Mouse (Mus musculus) myocyte (in vitro differentiated cells): ENCODE results near the gene Thap2. TPM values are rescaled to one million over a fixed set of nuclear protein-coding genes. Genes with fewer than 3 reads are reported as not detected.
A peak's percentile ranks its signal among the peaks of the same experiment; 100 is the strongest.

Source experiments
- H3K27me3 ChIP-seq: one replicate; pipeline ENCODE4 v1.6.1; 2011; ENCODE audit not compliant: control insufficient read depth, insufficient read depth, insufficient read length
- H3K36me3 ChIP-seq: one replicate; pipeline ENCODE4 v1.6.1; 2011; ENCODE audit not compliant: control insufficient read depth, insufficient read depth
- H3K4me2 ChIP-seq: one replicate; pipeline ENCODE4 v1.6.1; 2011; ENCODE audit warnings: low read depth, control low read depth
- H3K4me3 ChIP-seq: one replicate; pipeline ENCODE4 v1.5.1; 2011; ENCODE audit warnings: mild to moderate bottlenecking, control low read depth, moderate library complexity
- H3K79me2 ChIP-seq: one replicate; pipeline ENCODE4 v1.6.1; 2011; ENCODE audit not compliant: control insufficient read depth, insufficient read depth
- H3ac ChIP-seq: one replicate; pipeline ENCODE4 v1.6.1; 2011; ENCODE audit not compliant: control insufficient read depth, insufficient read length
- CEBPB ChIP-seq: IDR thresholded peaks from 2 replicates; pipeline ENCODE4 v1.6.1; 2011; ENCODE audit warnings: mild to moderate bottlenecking, moderate library complexity; ENCODE audit not compliant: poor library complexity, insufficient read depth, severe bottlenecking
- E2F4 ChIP-seq: IDR thresholded peaks from one replicate; pipeline ENCODE4 v1.6.1; 2011; ENCODE audit warnings: mild to moderate bottlenecking, control low read depth, moderate library complexity; ENCODE audit not compliant: insufficient read depth
- MAX ChIP-seq: IDR thresholded peaks from one replicate; pipeline ENCODE4 v1.6.1; 2011; ENCODE audit warnings: low read depth, mild to moderate bottlenecking, control low read depth
- MYOD1 ChIP-seq, 3 experiments: IDR thresholded peaks; one replicate each; pipeline ENCODE4 v1.6.1; 2011; ENCODE audit warnings: control low read depth in 2 of 3, low read depth in 2 of 3, mild to moderate bottlenecking in 2 of 3, moderate library complexity in 1 of 3; ENCODE audit not compliant: insufficient read length in 2 of 3, control insufficient read depth in 1 of 3
- MYOG ChIP-seq, 3 experiments: IDR thresholded peaks; one replicate each; pipeline ENCODE4 v1.6.1; 2011; ENCODE audit warnings: control low read depth in 2 of 3, low read depth in 2 of 3, mild to moderate bottlenecking in 2 of 3; ENCODE audit not compliant: insufficient read length in 2 of 3, control insufficient read depth in 1 of 3, insufficient read depth in 1 of 3
- POLR2A ChIP-seq: IDR thresholded peaks from one replicate; pipeline ENCODE4 v1.6.1; 2011; ENCODE audit warnings: low read depth, mild to moderate bottlenecking, control low read depth, moderate library complexity; ENCODE audit not compliant: insufficient read length
- POLR2AphosphoS2 ChIP-seq: IDR thresholded peaks from one replicate; pipeline ENCODE4 v1.6.1; 2011; ENCODE audit warnings: low read depth, control low read depth; ENCODE audit not compliant: insufficient read length
- REST ChIP-seq: IDR thresholded peaks from one replicate; pipeline ENCODE4 v1.6.1; 2011; ENCODE audit warnings: mild to moderate bottlenecking, control low read depth, moderate library complexity; ENCODE audit not compliant: insufficient read depth, insufficient read length
- SRF ChIP-seq: IDR thresholded peaks from one replicate; pipeline ENCODE4 v1.6.1; 2011; ENCODE audit warnings: low read depth; ENCODE audit not compliant: control insufficient read depth, insufficient read length
- TCF12 ChIP-seq: IDR thresholded peaks from one replicate; pipeline ENCODE4 v1.6.1; 2011; ENCODE audit warnings: mild to moderate bottlenecking, control low read depth; ENCODE audit not compliant: poor library complexity, insufficient read depth, severe bottlenecking
- TCF3 ChIP-seq: IDR thresholded peaks from one replicate; pipeline ENCODE4 v1.6.1; 2011; ENCODE audit warnings: low read depth, control low read depth; ENCODE audit not compliant: insufficient read length
- USF1 ChIP-seq: IDR thresholded peaks from one replicate; pipeline ENCODE4 v1.6.1; 2011; ENCODE audit warnings: low read depth, mild to moderate bottlenecking, control low read depth, moderate library complexity
- polyA plus RNA-seq: library from polyadenylated mRNA; unstranded; fragments of >200 nt; fragmentation: generic; extraction: Trizol; gene quantifications from one replicate; pipeline ENCODE4 v1.2.1, GENCODE M21; 2012; ENCODE audit warnings: missing spikeins

The Thap2 gene
- polyA plus RNA-seq, 1 experiment, result 5.8 TPM

- TF ChIP-seq CEBPB (no peak), MAX (no peak), TCF3 (no peak), POLR2AphosphoS2 (peak; percentile 21), E2F4 (no peak), POLR2A (no peak), USF1 (no peak), MYOG (IDR thresholded peaks at IDR 0.05; ENCODE audit: control insufficient read depth in 1 of 3, insufficient read depth in 1 of 3, insufficient read length in 2 of 3, low read depth in 2 of 3) (no peak)
Measured at GRCm38 (mm10) chr10:115363151-115363550, 21.1 kb downstream of the Thap2 start.

GRCm38 (mm10) chr10:115362623-115362964 is 21.6 kb downstream of the Thap2 start:
- Histone ChIP-seq H3K36me3 (no peaks in the 10 kb centered on the region), H3ac (no peak overlapping the region), H3K4me3 (peak overlapping the region; percentile 44), H3K4me2 (peak overlapping the region; percentile 96), H3K79me2 (no peaks in the 10 kb centered on the region), H3K27me3 (no peaks in the 10 kb centered on the region)
- TF ChIP-seq POLR2AphosphoS2, result no peak
- no peak for TF ChIP-seq SRF
- TF ChIP-seq MAX, result no peak
- no peak for TF ChIP-seq MYOG (IDR thresholded peaks at IDR 0.05; ENCODE audit: control insufficient read depth in 1 of 3, insufficient read depth in 1 of 3, insufficient read length in 2 of 3, low read depth in 2 of 3)
- TF ChIP-seq REST, result no peak
- TF ChIP-seq POLR2A, result no peak
- no peak for TF ChIP-seq TCF12
- TF ChIP-seq CEBPB, result no peak
- no peak for TF ChIP-seq MYOD1 (IDR thresholded peaks at IDR 0.05; ENCODE audit: control insufficient read depth in 1 of 3, insufficient read length in 2 of 3, low read depth in 2 of 3)
- TF ChIP-seq E2F4, result no peak
- TF ChIP-seq TCF3, result no peak
- no peak for TF ChIP-seq USF1

More at GRCm38 (mm10) chr10:115363151-115363550, 21.1 kb downstream of the Thap2 start:
- peak overlapping the region; percentile 96 for H3K4me2 ChIP-seq
- no peak overlapping the region for H3ac ChIP-seq
- no peaks in the 10 kb centered on the region for H3K36me3 ChIP-seq
- peak overlapping the region; percentile 44 for H3K4me3 ChIP-seq
- H3K27me3 ChIP-seq, result no peaks in the 10 kb centered on the region
- no peaks in the 10 kb centered on the region for H3K79me2 ChIP-seq

DNA sequence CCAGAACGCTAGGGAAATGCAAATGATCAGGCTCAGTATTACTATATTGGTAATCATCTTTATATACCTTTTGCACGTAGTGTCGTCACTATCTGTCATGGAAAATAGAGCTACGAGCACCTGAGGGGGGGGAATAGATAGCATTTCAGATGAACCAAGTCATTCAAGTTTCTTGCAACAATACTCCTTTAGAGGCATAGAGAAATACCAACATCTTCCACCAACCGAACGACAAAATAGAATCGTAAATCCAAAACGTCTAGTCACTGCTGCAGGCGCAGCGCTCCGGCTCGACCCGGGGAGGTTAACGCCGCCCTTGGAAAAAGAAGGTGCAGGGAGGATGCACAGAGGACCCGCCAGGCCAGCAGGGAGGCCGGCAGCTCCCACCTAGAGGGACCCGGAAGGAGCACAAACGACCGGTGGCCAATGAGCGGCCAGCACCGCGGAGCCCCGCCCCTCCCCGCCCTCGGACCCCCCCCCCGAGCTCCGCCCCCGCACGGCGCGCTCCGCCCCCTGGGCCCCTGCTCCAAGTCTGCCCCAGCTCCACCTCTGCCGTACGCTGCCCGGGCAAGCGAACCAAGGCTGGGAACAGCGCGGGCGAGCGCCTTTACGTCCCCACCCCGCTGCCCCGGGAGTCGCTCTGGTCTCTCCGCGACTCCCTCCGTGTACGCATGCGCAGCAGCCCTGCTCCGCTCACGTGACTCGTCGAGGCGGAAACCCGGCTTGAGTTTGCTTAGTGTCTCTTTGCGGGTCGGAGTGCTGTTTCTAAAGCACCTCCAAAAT is 22.2 kb downstream of the Thap2 start, which contains the start of gene Tmem19:
Gene Tmem19, minus strand, starts transcription at position 662 of the 783 bp plus-strand sequence.
- TF ChIP-seq TCF12 (no peak), POLR2AphosphoS2 (peak; percentile 88), POLR2A (peak; percentile 63), SRF (no peak), REST (no peak), E2F4 (peak; percentile 10), MAX (no peak), USF1 (peak; percentile 99)
- Histone ChIP-seq H3K4me3 (peak within 1 kb of the TSS; percentile 44), H3K36me3 (no peaks in the 10 kb centered on the region)

GRCm38 (mm10) chr10:115359066-115359465 is 25.2 kb downstream of the Thap2 start:
- Histone ChIP-seq H3K4me3 (no peak overlapping the region), H3K79me2 (no peaks in the 10 kb centered on the region), H3K4me2 (no peak overlapping the region), H3ac (no peak overlapping the region), H3K36me3 (peaks cover 3% of the 10 kb centered on the region), H3K27me3 (no peaks in the 10 kb centered on the region)
- TF ChIP-seq TCF12 (no peak), REST (no peak), USF1 (no peak), CEBPB (no peak), E2F4 (no peak), POLR2A (no peak), MYOD1 (IDR thresholded peaks at IDR 0.05; ENCODE audit: control insufficient read depth in 1 of 3, insufficient read length in 2 of 3, low read depth in 2 of 3) (no peak), POLR2AphosphoS2 (no peak), TCF3 (no peak)

More for the DNA sequence above, 22.2 kb downstream of the Thap2 start, which contains the start of gene Tmem19:
- H3K79me2 ChIP-seq, result no peaks in the 10 kb centered on the region
- no peak within 1 kb of the TSS for H3ac ChIP-seq
- H3K4me2 ChIP-seq, result peak within 1 kb of the TSS; percentile 97
- no peaks in the 10 kb centered on the region for H3K27me3 ChIP-seq

GRCm38 (mm10) chr10:115358216-115358919 is 25.9 kb downstream of the Thap2 start:
- peaks cover 3% of the 10 kb centered on the region for H3K36me3 ChIP-seq
- H3ac ChIP-seq, result no peak overlapping the region
- TF ChIP-seq MAX (no peak), MYOD1 (IDR thresholded peaks at IDR 0.05; ENCODE audit: control insufficient read depth in 1 of 3, insufficient read length in 2 of 3, low read depth in 2 of 3) (no peak), E2F4 (no peak), POLR2A (no peak), USF1 (no peak), SRF (no peak), CEBPB (no peak), MYOG (IDR thresholded peaks at IDR 0.05; ENCODE audit: control insufficient read depth in 1 of 3, insufficient read depth in 1 of 3, insufficient read length in 2 of 3, low read depth in 2 of 3) (no peak)
- no peaks in the 10 kb centered on the region for H3K27me3 ChIP-seq
- no peak overlapping the region for H3K4me3 ChIP-seq
- H3K4me2 ChIP-seq, result no peak overlapping the region
- no peaks in the 10 kb centered on the region for H3K79me2 ChIP-seq
